Mouse (Mus musculus) limb, embryonic 13.5 days (tissue): ENCODE measurements around the gene Vps13d. TPM values are rescaled to one million over a fixed set of nuclear protein-coding genes. Genes with fewer than 3 reads are reported as not detected.

Experiments
- ATAC-seq: fragments of 200-750 bp; cut with Nextera tagmentation; 2 replicates; pipeline ENCODE4 v1.8.0; 2017; ENCODE audit warnings: low read depth, moderate number of reproducible peaks, moderate TSS enrichment; ENCODE audit not compliant: low FRiP score
- H3K27ac ChIP-seq: fragments of 300-500 bp; sonication (generic); 2 replicates; pipeline ENCODE4 v1.5.1; 2015; ENCODE audit warnings: inconsistent platforms, mild to moderate bottlenecking, moderate library complexity
- H3K27me3 ChIP-seq: fragments of 300-500 bp; sonication (generic); 2 replicates; pipeline ENCODE4 v1.6.1; 2015; ENCODE audit warnings: mild to moderate bottlenecking, inconsistent platforms
- H3K36me3 ChIP-seq: fragments of 300-500 bp; sonication (generic); 2 replicates; pipeline ENCODE4 v1.6.1; 2015; ENCODE audit warnings: inconsistent platforms, mild to moderate bottlenecking, moderate library complexity
- H3K4me1 ChIP-seq: fragments of 300-500 bp; sonication (generic); 2 replicates; pipeline ENCODE4 v1.6.1; 2015; ENCODE audit warnings: inconsistent platforms
- H3K4me2 ChIP-seq: fragments of 300-500 bp; sonication (generic); replicated peaks from 2 replicates; pipeline ENCODE4 v1.6.1; 2015; ENCODE audit warnings: inconsistent platforms, mild to moderate bottlenecking, moderate library complexity
- H3K4me3 ChIP-seq: fragments of 300-500 bp; sonication (generic); 2 replicates; pipeline ENCODE4 v1.5.1; 2015; ENCODE audit warnings: moderate library complexity, mild to moderate bottlenecking, inconsistent platforms
- H3K9ac ChIP-seq: fragments of 300-500 bp; sonication (generic); 2 replicates; pipeline ENCODE4 v1.6.1; 2015; ENCODE audit warnings: mild to moderate bottlenecking, inconsistent platforms
- H3K9me3 ChIP-seq: fragments of 300-500 bp; sonication (generic); 2 replicates; pipeline ENCODE4 v1.6.1; 2016; ENCODE audit warnings: inconsistent platforms
- WGBS: fragments of 180-500 bp; shearing (Covaris S2); methylation state at CpG from one replicate; pipeline ENCODE4 v1.1.7; 2015; 5-methylcytosine and 5-hydroxymethylcytosine counted together
- polyA plus RNA-seq: library from polyadenylated mRNA; unstranded; fragments of >200 nt; fragmentation: Nextera tagmentation; extraction: Ambion mirVana; gene quantifications from 2 replicates; pipeline ENCODE4 v1.2.1, GENCODE M21; 2015

Gene Vps13d
- polyA plus RNA-seq, 1 experiment from 2014 or later: 13.1 TPM

DNA sequence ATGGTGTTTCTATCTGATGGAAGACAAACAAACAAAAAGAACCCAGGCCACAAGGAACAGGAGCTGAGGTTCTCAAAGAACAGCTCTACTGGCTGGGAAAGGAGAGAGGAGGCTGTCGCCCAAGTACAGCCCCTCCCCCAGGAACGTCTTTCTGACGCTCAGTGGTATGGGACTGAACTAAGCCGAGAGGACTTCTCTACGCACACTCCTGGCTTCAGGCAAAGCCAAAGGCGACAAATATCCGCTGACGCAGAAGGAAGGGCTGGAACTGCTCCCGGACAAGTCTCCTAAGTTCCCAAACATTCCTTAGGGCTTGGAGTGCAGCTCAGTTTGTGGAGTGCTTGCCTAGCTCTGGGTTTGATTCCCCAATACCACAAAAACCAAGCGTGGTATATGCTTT, 264.4 kb downstream of the Vps13d start:
- peak; percentile 67; the same call in 1 of the 2 replicates for ATAC-seq
- no peak overlapping the region for H3K4me3 ChIP-seq
- WGBS: 16% methylated on average over 10 of the region's 10 CpGs
- peaks cover 28% of the 10 kb centered on the region for H3K36me3 ChIP-seq
- no peaks in the 10 kb centered on the region for H3K27me3 ChIP-seq
- H3K9me3 ChIP-seq: no peaks in the 10 kb centered on the region
- no peak overlapping the region; the same call in 1 of the 2 replicates for H3K4me2 ChIP-seq
- H3K9ac ChIP-seq: no peak overlapping the region
- peaks cover 21% of the 10 kb centered on the region for H3K4me1 ChIP-seq
- peak overlapping the region; percentile 74 for H3K27ac ChIP-seq

DNA sequence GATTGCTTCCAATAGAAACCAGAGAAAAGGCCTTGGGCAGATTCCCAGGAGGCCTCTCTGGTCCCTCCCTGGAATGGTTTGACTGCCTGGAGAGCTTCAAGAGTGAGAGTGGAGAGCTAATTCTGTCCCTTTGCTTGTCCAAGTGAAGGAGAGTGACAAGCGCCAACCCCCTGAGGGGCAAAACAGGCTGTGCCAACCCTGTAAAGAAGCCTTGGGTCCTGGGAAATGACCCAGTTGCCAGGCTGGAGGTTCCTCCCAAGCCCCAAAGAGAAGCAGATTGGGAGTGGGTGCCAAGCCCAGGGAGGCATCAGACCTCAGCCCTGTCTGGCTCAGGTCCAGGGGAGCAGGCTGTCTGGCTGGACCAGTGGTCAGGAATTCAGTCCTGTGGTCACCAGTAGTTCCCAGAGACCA, 265.0 kb downstream of the Vps13d start:
- no peak overlapping the region for H3K9ac ChIP-seq
- peaks cover 28% of the 10 kb centered on the region for H3K36me3 ChIP-seq
- no peak for ATAC-seq
- H3K4me2 ChIP-seq: no peak overlapping the region
- H3K27ac ChIP-seq: peak overlapping the region; percentile 74
- H3K4me1 ChIP-seq: peaks cover 21% of the 10 kb centered on the region
- H3K27me3 ChIP-seq: no peaks in the 10 kb centered on the region
- WGBS: 93% methylated on average over 1 of the region's 1 CpGs
- no peak overlapping the region for H3K4me3 ChIP-seq
- no peaks in the 10 kb centered on the region for H3K9me3 ChIP-seq

DNA sequence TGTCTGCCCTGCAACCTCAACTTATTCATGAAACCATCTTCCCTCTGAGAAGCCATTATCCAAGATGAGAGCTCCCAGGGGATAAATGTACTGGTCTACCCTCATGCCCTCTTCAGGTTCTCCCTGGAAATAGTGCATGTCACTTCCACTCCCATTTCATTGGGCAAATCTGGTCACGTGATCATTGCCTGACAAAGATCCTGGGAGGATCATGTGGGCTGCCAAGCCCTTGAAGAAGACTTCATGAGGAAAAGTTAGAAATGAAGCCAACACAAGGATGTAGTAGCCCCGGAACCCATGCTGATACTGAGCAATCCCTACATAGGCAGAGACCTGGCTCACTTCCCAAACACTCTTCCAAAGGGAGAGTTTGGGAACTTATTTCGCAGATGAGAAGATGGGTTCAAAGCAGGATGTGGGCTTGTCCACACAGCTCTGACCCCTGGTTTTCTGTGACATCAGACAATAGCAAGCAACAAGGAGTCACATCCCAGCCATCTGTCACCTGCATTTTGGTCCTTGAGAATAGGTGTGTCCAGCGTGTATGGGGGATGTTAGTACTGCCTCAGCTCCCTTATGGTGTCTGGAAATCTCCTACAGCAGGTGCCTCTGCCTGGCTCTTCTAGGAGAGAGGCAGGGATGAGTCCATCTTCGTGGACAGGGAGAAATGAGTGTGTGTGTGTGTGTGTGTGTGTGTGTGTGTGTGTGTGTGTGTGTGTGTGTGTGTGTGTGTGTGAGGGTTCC, 265.9 kb downstream of the Vps13d start:
- H3K27me3 ChIP-seq: no peaks in the 10 kb centered on the region
- H3K4me3 ChIP-seq: no peak overlapping the region
- ATAC-seq: no peak
- no peak overlapping the region for H3K9ac ChIP-seq
- H3K27ac ChIP-seq: no peak overlapping the region
- WGBS: 90% methylated on average over 5 of the region's 5 CpGs
- no peaks in the 10 kb centered on the region for H3K9me3 ChIP-seq
- no peak overlapping the region for H3K4me2 ChIP-seq
- peaks cover 30% of the 10 kb centered on the region for H3K36me3 ChIP-seq
- peaks cover 21% of the 10 kb centered on the region for H3K4me1 ChIP-seq

Other genes starting within 250 kb of the Vps13d start
- 2.9 and 3.1 TPM in 2 replicates for gene Tnfrsf1b, start 51.9 kb upstream of the Vps13d start, polyA plus RNA-seq
- 0.10 and 0.18 TPM in 2 replicates for gene Tnfrsf8, start 120.2 kb upstream of the Vps13d start, polyA plus RNA-seq